Mouse (Mus musculus) hindbrain, embryonic 12.5 days (tissue): ENCODE results near the gene Wscd1. TPM values are rescaled to one million over a fixed set of nuclear protein-coding genes. Genes with fewer than 3 reads are reported as not detected.

Experiments
- ATAC-seq: fragments of 200-750 bp; cut with Nextera tagmentation; 2 replicates; pipeline ENCODE4 v1.8.0; 2017; ENCODE audit warnings: moderate TSS enrichment; ENCODE audit not compliant: low FRiP score
- H3K27ac ChIP-seq: fragments of 300-500 bp; sonication (generic); 2 replicates; pipeline ENCODE4 v1.5.1; 2016; ENCODE audit warnings: mild to moderate bottlenecking
- H3K27me3 ChIP-seq: fragments of 300-500 bp; sonication (generic); 2 replicates; pipeline ENCODE4 v1.6.1; 2016; ENCODE audit warnings: mild to moderate bottlenecking
- H3K36me3 ChIP-seq: fragments of 300-500 bp; sonication (generic); 2 replicates; pipeline ENCODE4 v1.6.1; 2016; ENCODE audit warnings: mild to moderate bottlenecking
- H3K4me1 ChIP-seq: fragments of 300-500 bp; sonication (generic); 2 replicates; pipeline ENCODE4 v1.6.1; 2016
- H3K4me2 ChIP-seq: fragments of 300-500 bp; sonication (generic); replicated peaks from 2 replicates; pipeline ENCODE4 v1.6.1; 2016; ENCODE audit warnings: mild to moderate bottlenecking
- H3K4me3 ChIP-seq: fragments of 300-500 bp; sonication (generic); 2 replicates; pipeline ENCODE4 v1.5.1; 2016; ENCODE audit warnings: mild to moderate bottlenecking
- H3K9ac ChIP-seq: fragments of 300-500 bp; sonication (generic); 2 replicates; pipeline ENCODE4 v1.6.1; 2016; ENCODE audit warnings: mild to moderate bottlenecking, moderate library complexity
- H3K9me3 ChIP-seq: fragments of 300-500 bp; sonication (generic); replicated peaks from 2 replicates; pipeline ENCODE4 v1.6.1; 2016; ENCODE audit warnings: mild to moderate bottlenecking
- WGBS: fragments of 180-500 bp; shearing (Covaris S2); methylation state at CpG from one replicate; pipeline ENCODE4 v1.1.7; 2016; 5-methylcytosine and 5-hydroxymethylcytosine counted together
- polyA plus RNA-seq: library from polyadenylated mRNA; unstranded; fragments of >200 nt; fragmentation: Nextera tagmentation; extraction: Ambion mirVana; gene quantifications from 2 replicates; pipeline ENCODE4 v1.2.1, GENCODE M21; 2016

Gene Wscd1
- polyA plus RNA-seq = 55.6 and 55.7 TPM in 2 replicates

DNA sequence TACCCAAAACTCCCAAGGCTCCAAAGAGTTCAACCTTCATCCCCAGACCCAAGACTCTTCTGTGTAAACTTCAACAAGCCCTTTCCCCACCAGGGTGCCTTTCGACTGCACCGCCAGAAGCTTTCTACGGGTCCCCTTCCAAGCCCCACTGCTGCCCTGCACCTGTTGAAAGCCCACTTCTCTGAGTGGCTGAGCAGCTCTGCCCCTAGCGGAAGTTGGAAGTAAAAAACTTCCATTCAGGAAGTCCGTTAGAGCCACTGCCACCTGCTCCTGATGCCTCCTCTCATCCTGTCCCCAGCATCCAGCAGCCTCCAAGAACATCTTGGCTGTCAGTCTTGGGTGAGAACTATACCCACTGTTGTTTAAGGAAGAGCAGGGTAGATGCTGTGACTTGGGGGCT, at the start of gene Wscd1:
TSS of gene Wscd1 (plus strand) at position 250 of the 400 bp plus-strand sequence.
- 9% methylated on average over 5 of the region's 5 CpGs for WGBS
- H3K4me2 ChIP-seq = peak within 1 kb of the TSS; percentile 83

GRCm38 (mm10) chr11:71728066-71728465, 21.7 kb upstream of the Wscd1 start:
- H3K27me3 ChIP-seq = no peaks in the 10 kb centered on the region
- no peaks in the 10 kb centered on the region for H3K36me3 ChIP-seq
- H3K9ac ChIP-seq = no peak overlapping the region
- no peaks in the 10 kb centered on the region for H3K4me1 ChIP-seq
- H3K9me3 ChIP-seq = no peaks in the 10 kb centered on the region
- H3K4me2 ChIP-seq = no peak overlapping the region
- no peak overlapping the region for H3K4me3 ChIP-seq
- ATAC-seq = no peak
- no peak overlapping the region for H3K27ac ChIP-seq
- WGBS = 85% methylated on average over 3 of the region's 3 CpGs

More for the DNA sequence above, at the start of gene Wscd1:
- peak within 1 kb of the TSS; percentile 86 for H3K27ac ChIP-seq
- H3K9ac ChIP-seq = peak within 1 kb of the TSS; percentile 89
- peaks cover 6% of the 10 kb centered on the region; the same call in 1 of the 2 replicates for H3K27me3 ChIP-seq
- peak within 1 kb of the TSS; percentile 87 for H3K4me3 ChIP-seq
- 0 out of 2 replicates have a peak, but pooled peaks cover 3% of the 10 kb centered on the region for H3K9me3 ChIP-seq
- no peak for ATAC-seq
- no peaks in the 10 kb centered on the region for H3K36me3 ChIP-seq
- H3K4me1 ChIP-seq = peaks cover 36% of the 10 kb centered on the region

GRCm38 (mm10) chr11:71729287-71729686, 20.4 kb upstream of the Wscd1 start:
- no peaks in the 10 kb centered on the region for H3K9me3 ChIP-seq

GRCm38 (mm10) chr11:71733771-71734170, 15.9 kb upstream of the Wscd1 start:
- no peak for ATAC-seq

More at GRCm38 (mm10) chr11:71729287-71729686, 20.4 kb upstream of the Wscd1 start:
- Histone ChIP-seq H3K4me2 (no peak overlapping the region), H3K4me1 (0 out of 2 replicates have a peak, but pooled peaks cover 2% of the 10 kb centered on the region), H3K36me3 (no peaks in the 10 kb centered on the region), H3K9ac (no peak overlapping the region), H3K4me3 (no peak overlapping the region), H3K27ac (no peak overlapping the region), H3K27me3 (no peaks in the 10 kb centered on the region)
- WGBS = 54% methylated on average over 3 of the region's 3 CpGs
- no peak for ATAC-seq

DNA sequence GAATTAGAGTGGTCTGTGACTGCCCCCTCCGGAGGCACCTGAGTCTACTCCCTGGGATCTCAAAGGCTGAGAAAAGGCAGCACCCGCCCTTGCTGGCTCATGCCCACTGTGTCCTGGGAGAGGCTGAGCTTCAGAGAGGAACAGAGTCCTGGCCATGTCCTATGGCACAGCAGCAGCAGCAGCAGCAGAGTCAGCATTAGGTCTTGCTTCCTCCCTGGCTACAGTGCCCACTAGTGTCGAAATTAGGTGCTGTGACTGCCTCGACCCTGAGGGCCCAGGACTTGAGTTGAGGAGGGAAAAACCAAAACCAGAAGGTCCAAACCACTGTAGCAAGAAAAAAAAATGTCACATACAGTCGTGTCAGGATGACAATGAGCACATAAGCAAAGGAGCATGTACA, 12.6 kb upstream of the Wscd1 start:
- H3K4me3 ChIP-seq = no peak overlapping the region
- no peaks in the 10 kb centered on the region for H3K27me3 ChIP-seq
- 37% methylated on average over 5 of the region's 5 CpGs for WGBS
- H3K4me1 ChIP-seq = 0 out of 2 replicates have a peak, but pooled peaks cover 2% of the 10 kb centered on the region
- no peaks in the 10 kb centered on the region for H3K9me3 ChIP-seq
- H3K4me2 ChIP-seq = no peak overlapping the region
- no peak overlapping the region for H3K9ac ChIP-seq
- no peaks in the 10 kb centered on the region for H3K36me3 ChIP-seq
- no peak for ATAC-seq
- H3K27ac ChIP-seq = no peak overlapping the region

More at GRCm38 (mm10) chr11:71733771-71734170, 15.9 kb upstream of the Wscd1 start:
- H3K9ac ChIP-seq = no peak overlapping the region
- H3K4me2 ChIP-seq = no peak overlapping the region
- H3K4me1 ChIP-seq = 0 out of 2 replicates have a peak, but pooled peaks cover 2% of the 10 kb centered on the region
- H3K36me3 ChIP-seq = no peaks in the 10 kb centered on the region
- H3K27ac ChIP-seq = no peak overlapping the region
- H3K9me3 ChIP-seq = no peaks in the 10 kb centered on the region
- WGBS = 61% methylated on average over 4 of the region's 4 CpGs
- H3K27me3 ChIP-seq = no peaks in the 10 kb centered on the region
- no peak overlapping the region for H3K4me3 ChIP-seq

DNA sequence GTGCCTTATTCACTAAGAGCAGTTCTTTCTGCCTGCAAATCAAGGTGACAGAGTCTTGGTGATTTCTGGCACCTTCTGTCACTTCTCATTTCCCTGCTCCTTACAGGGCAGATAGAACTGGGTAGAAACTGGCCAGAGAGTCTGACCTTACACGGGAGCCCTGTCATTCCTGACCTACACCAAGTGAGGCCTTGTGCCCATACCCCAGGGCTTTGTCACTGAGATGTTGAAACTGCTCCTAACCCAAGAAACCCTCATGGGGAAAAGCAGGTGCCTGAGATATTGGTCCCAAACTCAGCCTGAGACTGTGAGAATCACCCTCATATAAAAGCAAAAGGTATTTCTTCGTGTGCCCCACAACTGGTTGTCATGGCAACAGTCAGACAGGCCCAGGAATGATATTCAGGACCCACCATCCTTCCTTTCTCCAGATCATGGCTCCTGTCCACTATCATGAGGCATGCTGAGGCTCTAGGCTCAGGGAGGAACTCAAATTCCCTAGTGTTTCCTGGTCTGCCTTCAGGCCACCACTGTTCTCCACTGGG, 11.1 kb upstream of the Wscd1 start:
- Histone ChIP-seq H3K4me3 (no peak overlapping the region), H3K36me3 (no peaks in the 10 kb centered on the region), H3K4me1 (0 out of 2 replicates have a peak, but pooled peaks cover 2% of the 10 kb centered on the region), H3K27ac (no peak overlapping the region), H3K27me3 (no peaks in the 10 kb centered on the region), H3K9me3 (no peaks in the 10 kb centered on the region), H3K9ac (no peak overlapping the region), H3K4me2 (no peak overlapping the region)
- WGBS = 29% methylated on average over 2 of the region's 2 CpGs
- ATAC-seq = no peak

DNA sequence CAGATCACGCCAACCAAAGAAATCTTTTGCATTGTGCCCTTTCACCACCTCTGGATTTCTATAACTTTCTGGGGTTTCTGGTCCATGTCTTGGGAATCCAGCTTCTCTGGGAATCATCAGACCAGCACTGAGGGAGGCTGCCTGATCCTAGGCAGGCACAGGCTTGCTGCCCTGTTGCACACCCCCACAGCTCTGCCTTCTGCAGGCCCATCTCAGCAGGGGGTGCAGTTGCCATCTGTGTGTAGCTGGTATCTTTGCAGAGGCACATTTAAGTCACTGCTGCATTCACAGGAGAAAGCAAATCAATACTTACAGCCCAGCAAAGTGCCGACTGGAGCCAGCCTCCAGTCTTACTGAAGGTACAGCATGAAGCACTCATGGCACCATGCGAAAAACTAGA, 3.8 kb upstream of the Wscd1 start:
- H3K9ac ChIP-seq = no peak overlapping the region
- H3K4me2 ChIP-seq = no peak overlapping the region
- peaks cover 8% of the 10 kb centered on the region for H3K4me1 ChIP-seq
- H3K4me3 ChIP-seq = no peak overlapping the region
- WGBS = 82% methylated on average over 3 of the region's 3 CpGs
- H3K27ac ChIP-seq = no peak overlapping the region
- 0 out of 2 replicates have a peak, but pooled peaks cover 3% of the 10 kb centered on the region for H3K9me3 ChIP-seq
- no peak for ATAC-seq
- H3K27me3 ChIP-seq = peaks cover 1% of the 10 kb centered on the region; the same call in 1 of the 2 replicates
- no peaks in the 10 kb centered on the region for H3K36me3 ChIP-seq

GRCm38 (mm10) chr11:71747719-71748118, 2.0 kb upstream of the Wscd1 start:
- no peak overlapping the region for H3K4me3 ChIP-seq
- H3K4me2 ChIP-seq = no peak overlapping the region
- no peaks in the 10 kb centered on the region for H3K36me3 ChIP-seq
- H3K27me3 ChIP-seq = peaks cover 6% of the 10 kb centered on the region; the same call in 1 of the 2 replicates
- ATAC-seq = no peak
- H3K27ac ChIP-seq = no peak overlapping the region
- H3K4me1 ChIP-seq = peaks cover 20% of the 10 kb centered on the region
- no peak overlapping the region for H3K9ac ChIP-seq
- 0 out of 2 replicates have a peak, but pooled peaks cover 3% of the 10 kb centered on the region for H3K9me3 ChIP-seq
- WGBS = 62% methylated on average over 7 of the region's 7 CpGs

DNA sequence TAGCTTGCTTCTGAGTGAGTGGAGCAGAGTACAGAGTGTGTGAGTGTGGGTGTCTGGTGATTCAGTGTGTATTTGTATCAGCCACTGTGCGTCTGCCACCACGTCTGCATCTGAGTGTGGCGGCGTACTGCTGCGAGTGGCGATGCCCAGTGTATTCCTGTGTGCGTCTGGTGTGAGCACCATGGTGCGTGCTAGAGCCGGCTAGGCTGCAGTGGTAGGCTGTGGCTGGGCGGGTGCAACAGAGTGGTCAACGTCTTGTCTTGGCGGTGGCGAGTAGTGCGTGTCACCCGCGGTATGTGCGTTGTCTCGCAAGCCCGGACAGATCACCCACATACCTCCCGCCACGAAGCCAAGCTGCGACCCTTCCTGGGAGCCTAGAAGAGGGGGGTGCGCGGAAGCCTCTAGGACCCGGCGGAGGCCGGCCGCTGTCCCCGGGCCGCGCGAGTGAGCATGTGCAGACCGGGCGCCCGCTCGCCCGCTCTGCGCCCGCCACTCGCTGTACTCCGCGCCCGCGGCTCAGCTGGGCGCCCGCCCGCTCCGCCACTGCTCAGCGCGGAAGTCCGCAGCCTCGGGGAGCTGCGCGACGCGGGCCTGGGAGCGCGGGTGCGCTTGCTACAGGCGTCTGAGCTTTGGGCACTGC, 934 bp downstream of the Wscd1 start:
- peak overlapping the region; percentile 87 for H3K4me3 ChIP-seq
- H3K27me3 ChIP-seq = peaks cover 6% of the 10 kb centered on the region; the same call in 1 of the 2 replicates
- peak overlapping the region; percentile 83 for H3K4me2 ChIP-seq
- peaks cover 46% of the 10 kb centered on the region for H3K4me1 ChIP-seq
- H3K27ac ChIP-seq = peak overlapping the region; percentile 86
- 0 out of 2 replicates have a peak, but pooled peaks cover 3% of the 10 kb centered on the region for H3K9me3 ChIP-seq
- H3K9ac ChIP-seq = peak overlapping the region; percentile 89
- ATAC-seq = peak; percentile 93
- 2% methylated on average over 58 of the region's 60 CpGs for WGBS
- no peaks in the 10 kb centered on the region for H3K36me3 ChIP-seq

DNA sequence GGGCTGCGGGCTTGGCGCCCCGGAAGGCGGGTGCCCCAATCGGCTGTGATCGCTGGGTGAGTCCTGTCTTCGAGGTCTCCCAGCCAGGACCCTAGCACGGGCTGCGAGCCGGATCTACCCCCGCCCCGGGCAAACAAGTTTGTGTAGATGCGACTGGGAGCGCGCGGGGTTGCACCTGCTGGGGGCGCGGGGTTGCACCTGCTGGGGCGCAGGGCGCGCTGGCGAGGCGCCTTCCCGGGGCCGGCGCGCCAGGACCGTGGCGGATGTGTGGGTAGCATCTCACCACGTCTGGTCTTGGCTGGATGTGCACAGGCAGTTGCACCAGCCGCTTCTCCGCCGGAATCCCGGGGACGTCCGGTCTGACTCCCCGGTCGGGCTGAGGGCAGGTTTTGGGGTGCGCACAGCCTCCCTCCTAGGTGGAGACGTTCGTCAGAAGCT, 1.5 kb downstream of the Wscd1 start:
- peak; percentile 65 for ATAC-seq
- peak overlapping the region; percentile 89 for H3K9ac ChIP-seq
- H3K9me3 ChIP-seq = 0 out of 2 replicates have a peak, but pooled peaks cover 3% of the 10 kb centered on the region
- H3K4me1 ChIP-seq = peaks cover 51% of the 10 kb centered on the region
- H3K36me3 ChIP-seq = no peaks in the 10 kb centered on the region
- H3K27me3 ChIP-seq = peaks cover 6% of the 10 kb centered on the region; the same call in 1 of the 2 replicates
- peak overlapping the region; percentile 86 for H3K27ac ChIP-seq
- H3K4me3 ChIP-seq = peak overlapping the region; percentile 87
- peak overlapping the region; percentile 83 for H3K4me2 ChIP-seq
- WGBS = under 1% methylated on average over 41 of the region's 41 CpGs

DNA sequence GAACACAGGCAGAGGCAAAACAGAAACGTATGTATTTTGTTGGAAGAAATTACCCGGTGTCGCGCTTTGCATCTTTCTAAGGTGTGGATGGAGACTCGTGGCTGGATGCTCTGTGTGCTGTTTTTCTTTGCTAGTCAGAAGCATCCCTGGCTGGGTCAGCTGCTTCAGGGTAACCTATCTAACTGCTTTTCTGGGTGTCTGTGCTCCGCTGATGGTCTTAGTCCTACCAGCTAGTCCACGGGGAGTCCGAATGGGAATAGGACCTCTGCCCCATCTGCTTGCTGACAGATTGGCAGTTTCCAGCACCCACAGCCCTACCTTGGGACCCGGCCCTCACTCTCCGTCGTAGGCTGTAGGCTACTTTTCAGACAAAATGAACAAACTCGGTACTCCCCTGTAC, 2.0 kb downstream of the Wscd1 start:
- no peaks in the 10 kb centered on the region for H3K9me3 ChIP-seq
- no peak for ATAC-seq
- WGBS = 22% methylated on average over 12 of the region's 12 CpGs
- no peaks in the 10 kb centered on the region for H3K36me3 ChIP-seq
- peak overlapping the region; percentile 83 for H3K4me2 ChIP-seq
- peak overlapping the region; percentile 89 for H3K9ac ChIP-seq
- H3K27me3 ChIP-seq = peaks cover 6% of the 10 kb centered on the region; the same call in 1 of the 2 replicates
- H3K27ac ChIP-seq = no peak overlapping the region
- H3K4me3 ChIP-seq = peak overlapping the region; percentile 87
- peaks cover 56% of the 10 kb centered on the region for H3K4me1 ChIP-seq

DNA sequence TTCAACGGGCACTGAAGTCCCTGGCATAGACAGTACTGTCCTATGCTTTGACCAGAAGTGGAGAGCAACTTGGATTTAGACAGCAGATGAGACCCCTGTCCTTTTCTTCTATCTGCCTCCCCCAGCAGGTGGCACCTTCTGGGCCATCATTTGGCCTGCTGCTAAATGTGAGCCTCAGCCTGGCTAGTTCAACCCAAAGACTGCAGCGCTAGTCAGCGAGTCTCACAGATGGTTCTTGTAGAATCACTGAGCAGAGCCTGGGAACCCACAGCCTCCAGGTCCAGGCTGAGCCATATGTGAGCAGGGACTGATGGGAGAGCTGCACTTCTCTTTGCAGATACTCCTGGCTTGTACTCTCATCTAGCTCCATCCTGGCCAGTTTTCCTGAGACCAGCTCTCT, 2.9 kb downstream of the Wscd1 start:
- H3K27ac ChIP-seq = peak overlapping the region; percentile 5; the same call in 1 of the 2 replicates
- H3K27me3 ChIP-seq = peaks cover 6% of the 10 kb centered on the region; the same call in 1 of the 2 replicates
- 61% methylated on average over 3 of the region's 3 CpGs for WGBS
- no peaks in the 10 kb centered on the region for H3K36me3 ChIP-seq
- ATAC-seq = no peak
- H3K9ac ChIP-seq = peak overlapping the region; percentile 89
- peak overlapping the region; percentile 83 for H3K4me2 ChIP-seq
- H3K9me3 ChIP-seq = no peaks in the 10 kb centered on the region
- peak overlapping the region; percentile 87 for H3K4me3 ChIP-seq
- H3K4me1 ChIP-seq = peaks cover 64% of the 10 kb centered on the region
